Comparison of ENCODE assay signal across 15 mouse cellular contexts in genomic region chr15:83709889-83710774, GRCm38 (mm10). TPM values are rescaled to one million over a fixed set of nuclear protein-coding genes. Genes with fewer than 3 reads are reported as not detected.
DNase-seq lines count a peak whose midpoint lies in the region; ATAC-seq lines count a peak whose summit lies in the region.
"Had no signal": no experiment of that assay in that cellular context is flagged by ENCODE, and none has a peak within 500 bp of the region (broad histone marks: within the 10 kb centered on the region; RNA-seq: fewer than 3 reads in every experiment).

No protein-coding gene starts in this region.

- peaks cover 42% of the 10 kb centered on the region for H3K36me3 ChIP-seq in hindbrain, embryonic 10.5 days
- H3K36me3 ChIP-seq in hindbrain, embryonic 16.5 days (ENCODE audit: control insufficient read depth, insufficient read depth, low read length), result no peaks in the 10 kb centered on the region
- H3K36me3 ChIP-seq in limb, embryonic 11.5 days (ENCODE audit: control insufficient read depth, insufficient read depth, low read length), result no peaks in the 10 kb centered on the region
- H3K36me3 ChIP-seq in neural tube, embryonic 11.5 days (ENCODE audit: control insufficient read depth, insufficient read depth, low read length), result peaks cover 2% of the 10 kb centered on the region; the same call in 1 of the 2 replicates
- no peaks in the 10 kb centered on the region for H3K36me3 ChIP-seq in liver, embryonic 12.5 days
- H3K36me3 ChIP-seq: intestine, embryonic 15.5 days had no signal

- H3K9ac ChIP-seq in hindbrain, embryonic 16.5 days (ENCODE audit: low read depth, low read length), result no peak overlapping the region
- no peak overlapping the region for H3K9ac ChIP-seq in limb, embryonic 11.5 days (ENCODE audit: low read length)
- no peak overlapping the region for H3K9ac ChIP-seq in neural tube, embryonic 11.5 days (ENCODE audit: low read length)
- no peak overlapping the region for H3K9ac ChIP-seq in liver, embryonic 12.5 days
- H3K9ac ChIP-seq: intestine, embryonic 15.5 days had no signal

- 14% methylated on average over 23 of the region's 23 CpGs for WGBS in hindbrain, embryonic 10.5 days
- 25% methylated on average over 22 of the region's 23 CpGs for WGBS in hindbrain, embryonic 16.5 days
- WGBS in limb, embryonic 11.5 days, result 13% methylated on average over 23 of the region's 23 CpGs
- 9% methylated on average over 23 of the region's 23 CpGs for WGBS in neural tube, embryonic 11.5 days
- WGBS in liver, embryonic 12.5 days (ENCODE audit: insufficient replicate concordance), result 67% methylated on average over 23 of the region's 23 CpGs

- H3K27me3 ChIP-seq in hindbrain, embryonic 10.5 days (ENCODE audit: insufficient read depth, poor library complexity, severe bottlenecking), result peaks cover 31% of the 10 kb centered on the region
- no peaks in the 10 kb centered on the region for H3K27me3 ChIP-seq in hindbrain, embryonic 16.5 days (replicated peaks; ENCODE audit: control insufficient read depth, insufficient read depth, low read length)
- no peaks in the 10 kb centered on the region for H3K27me3 ChIP-seq in limb, embryonic 11.5 days (ENCODE audit: control insufficient read depth, insufficient read depth, low read length)
- H3K27me3 ChIP-seq in neural tube, embryonic 11.5 days (ENCODE audit: control insufficient read depth, insufficient read depth, low read length), result no peaks in the 10 kb centered on the region
- no peaks in the 10 kb centered on the region for H3K27me3 ChIP-seq in liver, embryonic 12.5 days (replicated peaks)
- H3K27me3 ChIP-seq: intestine, embryonic 15.5 days had no signal

- DNase-seq in hindbrain, embryonic 10.5 days (ENCODE audit: low spot score), result peak; percentile 72
- DNase-seq in embryo, embryonic 11 days, result peak; percentile 80
- DNase-seq in limb, embryonic 11.5 days (ENCODE audit: low spot score), result peak; percentile 60
- DNase-seq in neural tube, embryonic 11.5 days (ENCODE audit: low spot score), result peak; percentile 70
- DNase-seq in gastrocnemius, postnatal 4 days (ENCODE audit: low spot score in 2 of 2), result no peak
- DNase-seq in adrenal gland, adult 2 months, result no peak
- DNase-seq: cerebellum, adult 11-12 months; heart, adult 18-20 months had no signal

- H3K9me3 ChIP-seq in hindbrain, embryonic 10.5 days, result no peaks in the 10 kb centered on the region
- no peaks in the 10 kb centered on the region for H3K9me3 ChIP-seq in hindbrain, embryonic 16.5 days (ENCODE audit: control insufficient read depth, low read length)
- no peaks in the 10 kb centered on the region for H3K9me3 ChIP-seq in limb, embryonic 11.5 days (ENCODE audit: control insufficient read depth, low read length)
- no peaks in the 10 kb centered on the region for H3K9me3 ChIP-seq in neural tube, embryonic 11.5 days (ENCODE audit: control insufficient read depth, low read length)
- H3K9me3 ChIP-seq in liver, embryonic 12.5 days (replicated peaks), result no peaks in the 10 kb centered on the region
- H3K9me3 ChIP-seq: intestine, embryonic 15.5 days had no signal

- H3K4me1 ChIP-seq in hindbrain, embryonic 10.5 days (replicated peaks), result peaks cover 77% of the 10 kb centered on the region
- H3K4me1 ChIP-seq in hindbrain, embryonic 16.5 days (ENCODE audit: control insufficient read depth, insufficient read depth, low read depth, low read length), result peaks cover 9% of the 10 kb centered on the region
- H3K4me1 ChIP-seq in limb, embryonic 11.5 days (ENCODE audit: control insufficient read depth, insufficient read depth, low read length), result peaks cover 41% of the 10 kb centered on the region
- H3K4me1 ChIP-seq in neural tube, embryonic 11.5 days (ENCODE audit: control insufficient read depth, insufficient read depth, low read length), result peaks cover 18% of the 10 kb centered on the region
- H3K4me1 ChIP-seq in liver, embryonic 12.5 days, result no peaks in the 10 kb centered on the region
- H3K4me1 ChIP-seq: intestine, embryonic 15.5 days had no signal

- 0 out of 2 replicates have a peak overlapping the region, but pooled peaks have one; percentile 16 for H3K4me3 ChIP-seq in hindbrain, embryonic 10.5 days
- H3K4me3 ChIP-seq in hindbrain, embryonic 16.5 days (ENCODE audit: low read length), result no peak overlapping the region
- H3K4me3 ChIP-seq in limb, embryonic 11.5 days (ENCODE audit: low read depth, low read length), result no peak overlapping the region
- H3K4me3 ChIP-seq in neural tube, embryonic 11.5 days (ENCODE audit: low read depth, low read length), result no peak overlapping the region
- no peak overlapping the region for H3K4me3 ChIP-seq in liver, embryonic 12.5 days
- H3K4me3 ChIP-seq: erythroblast, embryonic 14.5 days; intestine, embryonic 15.5 days had no signal

- peak overlapping the region; percentile 83 for H3K27ac ChIP-seq in hindbrain, embryonic 10.5 days
- H3K27ac ChIP-seq in hindbrain, embryonic 16.5 days (ENCODE audit: low read depth, low read length), result no peak overlapping the region
- peak overlapping the region; percentile 54; the same call in 1 of the 2 replicates for H3K27ac ChIP-seq in limb, embryonic 11.5 days (replicated peaks; ENCODE audit: low read depth, low read length)
- no peak overlapping the region for H3K27ac ChIP-seq in neural tube, embryonic 11.5 days (ENCODE audit: low read depth, low read length)
- no peak overlapping the region for H3K27ac ChIP-seq in liver, embryonic 12.5 days
- H3K27ac ChIP-seq: intestine, embryonic 15.5 days had no signal

- ATAC-seq in hindbrain, embryonic 16.5 days, result no peak
- ATAC-seq in limb, embryonic 11.5 days (ENCODE audit: insufficient number of reproducible peaks, low FRiP score, low TSS enrichment, low read depth), result no peak
- ATAC-seq in neural tube, embryonic 11.5 days (ENCODE audit: insufficient read depth, low FRiP score, low TSS enrichment), result peak; percentile 48; the same call in 1 of the 2 replicates
- no peak for ATAC-seq in liver, embryonic 12.5 days
- ATAC-seq: intestine, embryonic 15.5 days had no signal

- H3K4me2 ChIP-seq in hindbrain, embryonic 16.5 days (ENCODE audit: low read length), result no peak overlapping the region
- no peak overlapping the region for H3K4me2 ChIP-seq in limb, embryonic 11.5 days (ENCODE audit: low read depth, severe bottlenecking)
- peak overlapping the region; percentile 9; the same call in 1 of the 2 replicates for H3K4me2 ChIP-seq in neural tube, embryonic 11.5 days (ENCODE audit: low read depth)
- no peak overlapping the region for H3K4me2 ChIP-seq in liver, embryonic 12.5 days
- H3K4me2 ChIP-seq: intestine, embryonic 15.5 days had no signal

RNA-seq across cellular contexts. Expression of gene Scube1, which starts 14.7 kb away (rescaled TPM):
- polyA plus RNA-seq in hindbrain, embryonic 10.5 days (2016; fragmentation: Nextera tagmentation; extraction: Ambion mirVana), result 62.6 and 70.5 TPM in 2 replicates
- 5.8 and 9.2 TPM in 2 replicates for polyA plus RNA-seq in hindbrain, embryonic 16.5 days (2015; fragmentation: Nextera tagmentation; extraction: Ambion mirVana)
- 62.3 and 70.9 TPM in 2 replicates for polyA plus RNA-seq in limb, embryonic 11.5 days (2014; fragmentation: Nextera tagmentation; extraction: Ambion mirVana)
- polyA plus RNA-seq in neural tube, embryonic 11.5 days (2014; fragmentation: Nextera tagmentation; extraction: Ambion mirVana), result 32.1 and 32.9 TPM in 2 replicates
- 1 to 10 TPM; 3.3 to 4.6 TPM for total RNA-seq in gastrocnemius, postnatal 4 days (2021)
- total RNA-seq in adrenal gland, adult 2 months (2021), result 1 to 10 TPM; 3.2 to 9.1 TPM
- 10.5 and 15.1 TPM in 2 replicates for polyA plus RNA-seq in adrenal gland, adult 2 months (2012; rRNA removed)
- 0.50 and 0.72 TPM in 2 replicates for polyA plus RNA-seq in liver, embryonic 12.5 days (2016; fragmentation: Nextera tagmentation; extraction: Ambion mirVana)
- total RNA-seq: common myeloid progenitor, adult 5-6 weeks; megakaryocyte-erythroid progenitor cell, adult 5-6 weeks had no signal
- polyA plus RNA-seq: C2C12; erythroblast, embryonic 14.5 days had no signal

Comparison
In these comparisons a context has a peak if more than half of its experiments do, and no peak if none do; other contexts are left out.
1. H3K27ac ChIP-seq: peak in hindbrain, embryonic 10.5 days (single experiment) and limb, embryonic 11.5 days (single experiment); none in hindbrain, embryonic 16.5 days (single experiment), neural tube, embryonic 11.5 days (single experiment) and liver, embryonic 12.5 days (single experiment).
2. DNase-seq: peak in hindbrain, embryonic 10.5 days (single experiment), embryo, embryonic 11 days (single experiment), limb, embryonic 11.5 days (single experiment) and neural tube, embryonic 11.5 days (single experiment); none in gastrocnemius, postnatal 4 days (0 of 2) and adrenal gland, adult 2 months (single experiment).